Mouse (Mus musculus): ENCODE measurements around the gene Tmub1. TPM values are rescaled to one million over a fixed set of nuclear protein-coding genes. Genes with fewer than 3 reads are reported as not detected.

The Tmub1 gene
- polyA plus RNA-seq, 1 experiment: 61.2 TPM

DNA sequence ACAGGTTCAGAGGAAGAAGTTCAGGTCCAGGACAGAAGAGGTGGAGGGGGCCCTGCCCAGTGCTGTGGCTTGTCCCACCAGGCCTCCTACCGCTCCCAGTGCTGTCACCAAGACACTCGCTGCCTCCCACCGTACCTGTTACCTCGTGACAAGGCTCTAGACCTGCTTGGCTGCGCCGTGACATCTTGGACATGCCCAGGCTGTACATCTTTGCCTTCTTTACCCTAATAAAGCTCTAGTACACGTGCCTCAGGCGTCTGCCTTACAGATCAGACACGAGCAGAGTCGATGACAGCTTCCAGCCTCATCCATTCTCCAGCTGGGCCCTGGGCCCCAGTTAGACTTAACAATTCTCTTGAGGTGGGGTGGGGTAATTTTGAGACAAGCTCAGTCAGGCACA is 30.1 kb downstream of the Tmub1 start:
- TF ChIP-seq POLR2A (IDR thresholded peaks at IDR 0.05; ENCODE audit: low read depth, low read length) (no peak), CTCF (IDR thresholded peaks at IDR 0.05; ENCODE audit: extremely low read depth, insufficient read depth, insufficient read length, insufficient replicate concordance) (no peak)
- Histone ChIP-seq H3K27me3 (ENCODE audit: control insufficient read depth, insufficient read depth, low read length) (no peaks in the 10 kb centered on the region), H3K4me1 (ENCODE audit: control insufficient read depth, insufficient read depth, insufficient read length) (peaks cover 3% of the 10 kb centered on the region; the same call in 1 of the 2 replicates), H3K4me3 (ENCODE audit: extremely low read depth, insufficient read depth, insufficient read length) (no peak overlapping the region), H3K27ac (ENCODE audit: insufficient read depth, low read length) (no peak overlapping the region), H3K36me3 (ENCODE audit: control insufficient read depth, insufficient read depth, low read length) (peaks cover 3% of the 10 kb centered on the region)
- DNase-seq (ENCODE audit: low read depth in 1 of 2, low spot score in 2 of 2): no peak
- 94% methylated on average over 10 of the region's 10 CpGs for WGBS

DNA sequence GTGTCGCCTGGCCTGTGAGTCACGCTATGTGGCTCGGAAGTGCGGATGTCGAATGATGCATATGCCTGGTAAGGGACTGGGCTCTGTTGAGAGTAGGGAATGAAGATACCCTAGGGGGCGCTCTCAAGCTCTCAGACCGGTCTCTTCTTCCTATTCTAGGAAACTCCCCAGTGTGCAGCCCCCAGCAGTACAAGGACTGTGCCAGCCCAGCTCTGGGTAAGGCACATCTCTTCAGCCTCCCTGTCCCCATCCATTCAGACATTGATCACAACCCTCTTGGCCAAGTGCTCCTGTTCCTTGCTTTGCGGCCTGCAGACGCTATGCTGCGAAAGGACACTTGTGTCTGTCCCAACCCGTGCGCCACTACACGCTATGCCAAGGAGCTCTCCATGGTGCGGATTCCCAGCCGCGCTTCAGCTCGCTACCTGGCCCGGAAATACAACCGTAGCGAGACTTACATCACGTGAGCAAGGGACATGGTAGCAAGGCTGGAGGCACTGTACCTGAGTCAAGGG is 31.4 kb downstream of the Tmub1 start:
- no peak overlapping the region for H3K4me3 ChIP-seq (ENCODE audit: extremely low read depth, insufficient read depth, insufficient read length)
- H3K27me3 ChIP-seq (ENCODE audit: control insufficient read depth, insufficient read depth, low read length): no peaks in the 10 kb centered on the region
- peaks cover 3% of the 10 kb centered on the region; the same call in 1 of the 2 replicates for H3K4me1 ChIP-seq (ENCODE audit: control insufficient read depth, insufficient read depth, insufficient read length)
- peaks cover 3% of the 10 kb centered on the region for H3K36me3 ChIP-seq (ENCODE audit: control insufficient read depth, insufficient read depth, low read length)
- DNase-seq (ENCODE audit: low read depth in 1 of 2, low spot score in 2 of 2): peak; percentile 50 to 58
- no peak overlapping the region for H3K27ac ChIP-seq (ENCODE audit: insufficient read depth, low read length)
- WGBS: 18% methylated on average over 21 of the region's 21 CpGs
- peak; percentile 46; the same call in 1 of the 2 replicates for TF ChIP-seq CTCF (IDR thresholded peaks at IDR 0.05; ENCODE audit: extremely low read depth, insufficient read depth, insufficient read length, insufficient replicate concordance)
- TF ChIP-seq POLR2A (IDR thresholded peaks at IDR 0.05; ENCODE audit: low read depth, low read length): no peak

DNA sequence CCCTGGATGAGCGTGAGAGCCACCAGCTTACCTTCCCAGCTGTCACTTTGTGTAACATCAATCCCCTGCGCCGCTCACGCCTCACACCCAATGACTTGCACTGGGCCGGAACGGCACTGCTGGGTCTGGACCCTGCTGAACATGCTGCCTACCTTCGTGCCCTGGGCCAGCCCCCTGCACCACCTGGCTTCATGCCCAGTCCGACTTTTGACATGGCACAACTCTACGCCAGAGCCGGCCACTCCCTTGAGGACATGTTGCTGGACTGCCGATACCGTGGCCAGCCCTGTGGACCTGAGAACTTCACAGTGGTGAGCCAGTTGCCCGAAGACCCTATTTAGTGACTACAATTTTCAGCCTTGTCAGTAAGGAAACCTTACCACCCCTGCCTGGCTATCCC is 33.7 kb downstream of the Tmub1 start:
- H3K36me3 ChIP-seq (ENCODE audit: control insufficient read depth, insufficient read depth, low read length): no peaks in the 10 kb centered on the region; the same call in 1 of the 2 replicates
- H3K4me1 ChIP-seq (ENCODE audit: control insufficient read depth, insufficient read depth, insufficient read length): peaks cover 3% of the 10 kb centered on the region; the same call in 1 of the 2 replicates
- WGBS: 86% methylated on average over 13 of the region's 13 CpGs
- no peaks in the 10 kb centered on the region for H3K27me3 ChIP-seq (ENCODE audit: control insufficient read depth, insufficient read depth, low read length)
- DNase-seq (ENCODE audit: low read depth in 1 of 2, low spot score in 2 of 2): no peak
- TF ChIP-seq CTCF (IDR thresholded peaks at IDR 0.05; ENCODE audit: extremely low read depth, insufficient read depth, insufficient read length, insufficient replicate concordance) (no peak), POLR2A (IDR thresholded peaks at IDR 0.05; ENCODE audit: low read depth, low read length) (no peak)
- no peak overlapping the region for H3K27ac ChIP-seq (ENCODE audit: insufficient read depth, low read length)
- no peak overlapping the region for H3K4me3 ChIP-seq (ENCODE audit: extremely low read depth, insufficient read depth, insufficient read length)

DNA sequence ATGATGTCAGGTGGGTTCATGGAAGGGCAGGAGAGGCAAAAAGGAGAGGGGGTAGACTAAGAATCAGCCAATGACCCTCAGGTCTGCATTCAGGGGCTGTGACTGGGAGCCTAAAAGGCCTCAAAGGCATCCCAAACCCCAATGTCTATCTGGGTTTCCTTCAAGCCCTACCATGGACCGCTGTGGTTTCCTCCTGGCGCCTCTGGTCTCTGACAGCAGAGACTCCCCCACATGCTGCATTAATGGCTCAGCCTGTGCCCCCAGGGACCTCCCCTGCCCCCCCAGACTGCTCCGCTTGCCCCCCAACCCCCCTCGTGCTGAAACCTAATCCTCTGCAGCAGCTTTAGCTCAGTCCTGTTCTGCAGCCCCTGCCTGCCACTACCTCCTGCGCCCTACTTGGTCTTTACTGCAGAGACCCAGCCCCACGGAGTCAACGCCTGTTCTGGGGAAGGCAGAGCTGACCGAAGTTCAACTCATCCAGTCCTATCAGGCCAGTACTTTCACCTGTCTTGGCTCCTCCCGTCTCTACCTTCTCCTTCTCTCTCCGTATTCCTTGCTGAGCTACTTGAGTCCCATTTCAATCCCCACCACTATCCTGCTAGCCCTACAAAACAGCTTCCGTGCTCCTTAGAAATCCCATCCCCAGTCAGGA is 34.5 kb downstream of the Tmub1 start, which contains the start of gene Asic3:
TSS of gene Asic3 (plus strand) at position 351 of the 652 bp plus-strand sequence.
- Histone ChIP-seq H3K4me3 (ENCODE audit: extremely low read depth, insufficient read depth, insufficient read length) (no peak within 1 kb of the TSS), H3K4me1 (ENCODE audit: control insufficient read depth, insufficient read depth, insufficient read length) (peaks cover 3% of the 10 kb centered on the region; the same call in 1 of the 2 replicates), H3K36me3 (ENCODE audit: control insufficient read depth, insufficient read depth, low read length) (no peaks in the 10 kb centered on the region; the same call in 1 of the 2 replicates), H3K27ac (ENCODE audit: insufficient read depth, low read length) (no peak within 1 kb of the TSS), H3K27me3 (ENCODE audit: control insufficient read depth, insufficient read depth, low read length) (no peaks in the 10 kb centered on the region)
- TF ChIP-seq CTCF (IDR thresholded peaks at IDR 0.05; ENCODE audit: extremely low read depth, insufficient read depth, insufficient read length, insufficient replicate concordance): no peak
- no peak for TF ChIP-seq POLR2A (IDR thresholded peaks at IDR 0.05; ENCODE audit: low read depth, low read length)
- 24% methylated on average over 11 of the region's 11 CpGs for WGBS
- DNase-seq (ENCODE audit: low read depth in 1 of 2, low spot score in 2 of 2): no peak

DNA sequence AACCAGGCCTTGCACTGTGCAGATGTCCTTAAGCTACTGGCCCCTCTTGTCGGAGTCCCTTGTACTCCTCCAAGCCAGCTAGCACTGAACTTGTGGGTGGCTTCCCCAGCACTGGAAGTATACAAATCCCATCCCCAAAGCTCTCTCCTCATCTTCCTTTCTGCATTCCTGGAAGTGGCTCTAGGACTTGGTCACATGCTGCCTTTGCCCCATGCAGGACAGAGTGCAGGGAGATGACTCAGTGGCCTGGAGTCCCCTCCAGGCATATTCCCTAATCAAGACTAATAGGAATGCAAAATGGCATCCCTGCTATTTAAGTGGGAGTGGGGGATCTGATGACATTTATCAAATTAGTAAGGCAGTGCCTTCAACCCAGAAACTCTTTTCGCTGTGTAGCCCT is 35.6 kb downstream of the Tmub1 start:
- TF ChIP-seq CTCF (IDR thresholded peaks at IDR 0.05; ENCODE audit: extremely low read depth, insufficient read depth, insufficient read length, insufficient replicate concordance): no peak
- no peak for TF ChIP-seq POLR2A (IDR thresholded peaks at IDR 0.05; ENCODE audit: low read depth, low read length)
- 89% methylated on average over 2 of the region's 2 CpGs for WGBS
- Histone ChIP-seq H3K4me3 (ENCODE audit: extremely low read depth, insufficient read depth, insufficient read length) (no peak overlapping the region), H3K27ac (ENCODE audit: insufficient read depth, low read length) (no peak overlapping the region), H3K36me3 (ENCODE audit: control insufficient read depth, insufficient read depth, low read length) (no peaks in the 10 kb centered on the region; the same call in 1 of the 2 replicates), H3K27me3 (ENCODE audit: control insufficient read depth, insufficient read depth, low read length) (no peaks in the 10 kb centered on the region), H3K4me1 (ENCODE audit: control insufficient read depth, insufficient read depth, insufficient read length) (peaks cover 3% of the 10 kb centered on the region; the same call in 1 of the 2 replicates)
- no peak for DNase-seq (ENCODE audit: low read depth in 1 of 2, low spot score in 2 of 2)

DNA sequence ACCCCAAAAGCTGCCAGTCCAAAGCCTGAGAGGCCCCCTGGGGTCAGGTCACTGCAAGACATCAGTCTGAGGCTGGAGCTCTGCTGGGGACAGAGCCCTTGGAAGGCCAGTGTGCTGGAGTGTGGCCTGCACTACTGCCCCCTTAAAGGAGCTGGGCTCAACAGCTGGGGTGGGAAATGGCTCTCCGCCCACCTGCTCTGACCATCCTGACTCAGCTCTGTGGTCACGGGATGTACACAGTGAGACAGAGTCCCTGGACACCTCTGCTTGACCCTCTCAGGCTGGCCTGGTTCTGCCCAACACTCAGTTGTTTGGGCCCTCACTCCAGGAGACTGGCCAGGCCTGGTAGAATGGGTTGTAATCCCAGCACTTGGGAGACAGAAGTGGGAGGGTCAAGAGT is 38.2 kb downstream of the Tmub1 start:
- 89% methylated on average over 2 of the region's 2 CpGs for WGBS
- no peak overlapping the region for H3K4me3 ChIP-seq (ENCODE audit: extremely low read depth, insufficient read depth, insufficient read length)

DNA sequence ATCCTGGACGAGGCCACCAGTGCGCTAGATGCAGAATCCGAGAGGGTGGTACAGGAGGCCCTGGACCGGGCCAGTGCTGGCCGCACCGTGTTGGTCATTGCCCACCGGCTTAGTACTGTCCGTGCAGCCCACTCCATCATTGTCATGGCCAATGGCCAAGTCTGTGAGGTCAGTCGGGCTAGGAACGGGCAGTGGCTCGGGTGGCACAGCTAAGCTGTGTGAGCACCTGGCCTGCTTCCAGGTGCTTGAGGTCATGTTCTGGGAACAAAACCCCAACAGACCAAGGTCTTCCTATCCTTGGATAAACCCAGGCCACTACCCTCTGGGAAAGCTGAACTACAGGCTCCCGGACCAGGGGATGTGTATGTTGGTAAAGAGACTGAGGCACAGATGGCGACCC is 39.0 kb downstream of the Tmub1 start:
- H3K27ac ChIP-seq (ENCODE audit: insufficient read depth, low read length): no peak overlapping the region
- 92% methylated on average over 13 of the region's 13 CpGs for WGBS
- TF ChIP-seq CTCF (IDR thresholded peaks at IDR 0.05; ENCODE audit: extremely low read depth, insufficient read depth, insufficient read length, insufficient replicate concordance) (no peak), POLR2A (IDR thresholded peaks at IDR 0.05; ENCODE audit: low read depth, low read length) (no peak)
- no peaks in the 10 kb centered on the region for H3K27me3 ChIP-seq (ENCODE audit: control insufficient read depth, insufficient read depth, low read length)
- DNase-seq (ENCODE audit: low read depth in 1 of 2, low spot score in 2 of 2): no peak
- H3K4me3 ChIP-seq (ENCODE audit: extremely low read depth, insufficient read depth, insufficient read length): no peak overlapping the region
- H3K36me3 ChIP-seq (ENCODE audit: control insufficient read depth, insufficient read depth, low read length): peaks cover 1% of the 10 kb centered on the region; the same call in 1 of the 2 replicates
- H3K4me1 ChIP-seq (ENCODE audit: control insufficient read depth, insufficient read depth, insufficient read length): no peaks in the 10 kb centered on the region

More for the DNA sequence above, 38.2 kb downstream of the Tmub1 start:
- Histone ChIP-seq H3K27me3 (ENCODE audit: control insufficient read depth, insufficient read depth, low read length) (no peaks in the 10 kb centered on the region), H3K4me1 (ENCODE audit: control insufficient read depth, insufficient read depth, insufficient read length) (no peaks in the 10 kb centered on the region), H3K27ac (ENCODE audit: insufficient read depth, low read length) (no peak overlapping the region), H3K36me3 (ENCODE audit: control insufficient read depth, insufficient read depth, low read length) (peaks cover 1% of the 10 kb centered on the region; the same call in 1 of the 2 replicates)
- TF ChIP-seq CTCF (IDR thresholded peaks at IDR 0.05; ENCODE audit: extremely low read depth, insufficient read depth, insufficient read length, insufficient replicate concordance) (no peak), POLR2A (IDR thresholded peaks at IDR 0.05; ENCODE audit: low read depth, low read length) (no peak)
- DNase-seq (ENCODE audit: low read depth in 1 of 2, low spot score in 2 of 2): no peak
